Mouse (Mus musculus) forebrain, postnatal 0 days (tissue): ENCODE results near the gene Thop1. TPM values are rescaled to one million over a fixed set of nuclear protein-coding genes. Genes with fewer than 3 reads are reported as not detected.

Source experiments
- ATAC-seq: fragments of 200-750 bp; cut with Nextera tagmentation; 2 replicates; pipeline ENCODE4 v1.8.0; 2017; ENCODE audit warnings: mild to moderate bottlenecking, moderate library complexity
- DNase-seq: peaks from one replicate; pipeline ENCODE4 v3.0.0-alpha.2; 2015
- H3K27ac ChIP-seq: fragments of 300-500 bp; sonication (generic); 2 replicates; pipeline ENCODE4 v1.5.1; 2014; ENCODE audit warnings: low read depth, mild to moderate bottlenecking, antibody characterized with exemption, low read length, moderate library complexity, mixed read lengths
- H3K27me3 ChIP-seq: fragments of 300-500 bp; sonication (generic); 2 replicates; pipeline ENCODE4 v1.6.1; 2014; ENCODE audit warnings: mild to moderate bottlenecking, low read length, mixed read lengths; ENCODE audit not compliant: insufficient read depth
- H3K36me3 ChIP-seq: fragments of 300-500 bp; sonication (generic); 2 replicates; pipeline ENCODE4 v1.6.1; 2014; ENCODE audit warnings: mild to moderate bottlenecking, moderate library complexity; ENCODE audit not compliant: insufficient read depth
- H3K4me1 ChIP-seq: fragments of 300-500 bp; sonication (generic); 2 replicates; pipeline ENCODE4 v1.6.1; 2014; ENCODE audit warnings: antibody characterized with exemption; ENCODE audit not compliant: insufficient read depth
- H3K4me2 ChIP-seq: fragments of 300-500 bp; sonication (generic); 2 replicates; pipeline ENCODE4 v1.6.1; 2014; ENCODE audit warnings: low read depth, mild to moderate bottlenecking, moderate library complexity
- H3K4me3 ChIP-seq: fragments of 300-500 bp; sonication (generic); 2 replicates; pipeline ENCODE4 v1.5.1; 2014; ENCODE audit warnings: low read depth, low read length, mixed read lengths
- H3K9ac ChIP-seq: fragments of 300-500 bp; sonication (generic); 2 replicates; pipeline ENCODE4 v1.6.1; 2014; ENCODE audit warnings: mild to moderate bottlenecking
- H3K9me3 ChIP-seq: fragments of 300-500 bp; sonication (generic); 2 replicates; pipeline ENCODE4 v1.6.1; 2016; ENCODE audit warnings: low read length
- CTCF ChIP-seq: sonication (generic); IDR thresholded peaks from 2 replicates; pipeline ENCODE4 v1.5.1; 2016; ENCODE audit warnings: antibody characterized with exemption, control low read depth, low read depth
- WGBS: fragments of 180-500 bp; shearing (Covaris S2); extraction: QIAGEN DNeasy Blood & Tissue Kit; methylation state at CpG from one replicate; pipeline ENCODE4 v1.1.7; 2014; 5-methylcytosine and 5-hydroxymethylcytosine counted together
- polyA plus RNA-seq: library from polyadenylated mRNA; unstranded; fragments of >200 nt; fragmentation: Nextera tagmentation; extraction: Ambion mirVana; gene quantifications from 2 replicates; pipeline ENCODE4 v1.2.1, GENCODE M21; 2015
- total RNA-seq: library from RNA; depleted of rRNA; stranded (reverse); fragments of >200 nt; gene quantifications from 2 replicates; pipeline ENCODE4 v1.2.3, GENCODE M21; 2014; rRNA removed

The Thop1 gene
- total RNA-seq (69.0 and 74.6 TPM in 2 replicates), polyA plus RNA-seq (45.9 and 52.5 TPM in 2 replicates)

DNA sequence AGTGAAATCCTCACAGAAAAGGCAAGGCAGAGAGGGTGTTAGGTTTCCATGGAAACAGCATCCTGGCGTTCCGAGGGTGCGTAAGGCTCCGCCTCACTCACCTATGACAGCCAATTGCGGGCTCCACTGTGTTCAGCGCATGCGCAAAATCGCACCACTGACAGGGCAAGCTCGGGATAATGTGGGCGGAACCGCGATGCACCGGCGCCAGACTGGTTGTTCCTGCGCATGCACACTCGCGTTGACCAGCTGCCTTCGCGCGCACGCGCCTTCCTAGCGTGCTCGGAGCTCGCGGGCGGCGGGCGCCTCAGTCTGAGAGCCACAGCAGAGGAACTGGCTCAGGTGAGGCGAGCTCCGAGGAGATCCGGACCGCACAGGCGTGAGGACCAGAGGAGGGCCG, at the start of gene Thop1:
TSS of gene Thop1 (plus strand) at position 200 of the 400 bp plus-strand sequence.
- Histone ChIP-seq H3K27me3 (no peaks in the 10 kb centered on the region), H3K9me3 (no peaks in the 10 kb centered on the region), H3K9ac (peak within 1 kb of the TSS; percentile 83), H3K36me3 (peaks cover 26% of the 10 kb centered on the region), H3K27ac (peak within 1 kb of the TSS; percentile 75), H3K4me1 (peaks cover 11% of the 10 kb centered on the region; the same call in 1 of the 2 replicates), H3K4me3 (peak within 1 kb of the TSS; percentile 88), H3K4me2 (peak within 1 kb of the TSS; percentile 73)
- ATAC-seq (peak; percentile 98), DNase-seq (peak; percentile 100)
- WGBS = under 1% methylated on average over 35 of the region's 35 CpGs
- no peak for TF ChIP-seq CTCF

DNA sequence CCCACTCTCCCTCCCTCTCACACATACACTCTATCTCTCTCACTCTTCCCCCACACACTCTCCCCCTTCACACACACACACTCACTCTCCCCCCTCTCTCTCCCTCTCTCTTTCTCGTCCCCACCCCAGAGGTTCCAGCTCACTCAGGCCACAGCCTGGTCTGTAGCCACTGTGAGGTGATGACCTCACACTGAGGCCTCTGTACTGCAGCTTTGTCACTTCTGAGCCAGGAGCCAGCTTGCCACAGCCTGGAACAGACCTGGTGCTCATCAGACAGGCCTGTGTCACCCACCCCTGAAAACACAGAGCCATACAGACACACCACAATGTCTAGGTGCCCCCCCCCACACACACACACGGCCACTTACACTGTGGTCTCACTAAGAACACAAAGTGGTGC, 49.6 kb upstream of the Thop1 start:
- Histone ChIP-seq H3K4me1 (no peaks in the 10 kb centered on the region; the same call in 1 of the 2 replicates), H3K4me3 (no peak overlapping the region), H3K36me3 (peaks cover 4% of the 10 kb centered on the region; the same call in 1 of the 2 replicates), H3K9me3 (no peaks in the 10 kb centered on the region), H3K4me2 (no peak overlapping the region), H3K27ac (no peak overlapping the region), H3K9ac (no peak overlapping the region), H3K27me3 (no peaks in the 10 kb centered on the region; the same call in 1 of the 2 replicates)
- no peak for DNase-seq
- TF ChIP-seq CTCF = no peak
- 62% methylated on average over 2 of the region's 2 CpGs for WGBS
- no peak for ATAC-seq

DNA sequence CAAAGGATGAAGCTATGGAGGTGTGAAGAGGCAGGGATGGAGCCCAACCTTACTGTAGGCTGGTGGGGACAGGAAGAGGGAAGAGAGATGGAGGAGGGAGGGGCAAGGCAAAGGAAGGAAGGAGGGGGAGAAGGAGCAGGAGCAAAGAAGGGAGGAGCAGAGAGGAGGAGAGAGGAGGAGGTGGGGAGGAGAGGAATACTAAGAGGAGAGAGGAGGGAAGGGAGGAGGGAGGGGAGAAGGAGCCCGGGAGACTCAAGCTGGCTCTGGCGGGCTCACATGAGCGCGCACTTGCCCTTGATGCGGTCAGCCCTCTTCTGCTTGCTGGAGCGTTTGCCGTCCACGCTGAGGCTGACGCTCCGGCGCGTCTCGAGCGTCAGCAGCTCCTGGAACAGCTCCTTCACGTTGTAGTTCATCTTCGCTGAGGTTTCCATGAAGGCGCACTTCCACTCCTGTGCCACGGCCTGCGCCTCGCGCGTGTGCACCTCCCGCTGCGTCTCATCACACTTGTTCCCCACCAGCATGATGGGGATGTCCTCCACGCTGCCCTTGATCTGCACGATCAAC, 48.2 kb upstream of the Thop1 start:
- Histone ChIP-seq H3K27me3 (no peaks in the 10 kb centered on the region; the same call in 1 of the 2 replicates), H3K9ac (no peak overlapping the region), H3K9me3 (no peaks in the 10 kb centered on the region), H3K4me2 (peak overlapping the region; percentile 33), H3K4me1 (peaks cover 4% of the 10 kb centered on the region; the same call in 1 of the 2 replicates), H3K27ac (no peak overlapping the region; the same call in 1 of the 2 replicates), H3K36me3 (peaks cover 4% of the 10 kb centered on the region; the same call in 1 of the 2 replicates), H3K4me3 (0 out of 2 replicates have a peak overlapping the region, but pooled peaks have one; percentile 3)
- no peak for TF ChIP-seq CTCF
- 18% methylated on average over 26 of the region's 26 CpGs for WGBS
- ATAC-seq = peak; percentile 32; the same call in 1 of the 2 replicates
- DNase-seq = peak; percentile 41

DNA sequence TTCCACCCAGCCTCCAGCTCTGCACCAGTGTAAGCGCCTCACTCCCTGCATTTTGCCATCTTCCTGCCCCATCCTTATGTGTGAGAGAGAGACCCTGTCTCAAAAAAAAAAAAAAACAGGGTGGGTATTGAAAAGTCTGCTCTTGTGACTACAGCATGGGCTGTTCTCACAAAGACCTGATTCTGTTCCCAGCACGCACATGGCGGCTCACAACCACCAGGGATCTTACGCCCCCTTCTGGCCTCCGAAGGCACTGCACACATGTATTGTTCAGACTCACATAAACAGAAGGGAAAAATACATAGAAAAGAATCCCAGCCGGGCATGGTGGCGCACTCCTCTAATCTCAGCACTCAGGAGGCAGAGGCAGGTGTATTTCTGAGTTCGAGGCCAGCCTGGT, 47.1 kb upstream of the Thop1 start:
- Histone ChIP-seq H3K4me1 (peaks cover 4% of the 10 kb centered on the region; the same call in 1 of the 2 replicates), H3K9me3 (no peaks in the 10 kb centered on the region), H3K36me3 (peaks cover 4% of the 10 kb centered on the region; the same call in 1 of the 2 replicates), H3K27me3 (no peaks in the 10 kb centered on the region; the same call in 1 of the 2 replicates), H3K4me2 (no peak overlapping the region), H3K27ac (no peak overlapping the region), H3K9ac (no peak overlapping the region), H3K4me3 (no peak overlapping the region)
- ATAC-seq (no peak), DNase-seq (peak; percentile 21)
- TF ChIP-seq CTCF = peak; percentile 49
- 67% methylated on average over 8 of the region's 8 CpGs for WGBS

DNA sequence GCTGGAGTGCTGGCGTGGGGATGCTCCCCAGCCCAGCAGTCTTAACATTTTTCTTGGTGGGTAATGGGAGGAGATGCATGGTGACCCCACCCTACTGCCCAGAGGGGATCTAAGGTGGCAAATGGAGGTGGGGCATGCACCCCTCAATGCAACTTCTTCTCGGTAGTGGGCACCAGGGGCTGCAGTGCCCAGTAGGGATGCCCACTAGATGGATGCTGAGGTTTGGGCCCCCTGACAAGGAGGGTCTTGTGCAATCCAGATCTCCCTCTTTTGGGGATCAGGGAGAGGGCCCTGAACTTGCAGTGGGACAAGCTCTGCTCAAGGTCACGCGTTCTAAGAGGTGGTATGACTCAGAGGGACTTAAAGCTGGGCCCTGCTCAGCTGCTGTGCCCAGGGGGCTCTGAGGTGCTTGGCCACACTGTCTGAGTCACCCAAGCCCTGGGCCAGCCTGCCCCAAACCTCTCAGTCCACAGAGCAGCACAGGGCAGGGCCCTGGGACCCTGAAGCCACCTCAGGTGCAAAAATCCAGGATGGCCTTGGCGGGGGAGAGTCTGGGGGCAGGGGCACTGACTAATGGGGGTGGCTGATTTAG, 45.4 kb upstream of the Thop1 start:
- Histone ChIP-seq H3K9ac (peak overlapping the region; percentile 77), H3K36me3 (peaks cover 4% of the 10 kb centered on the region), H3K4me3 (peak overlapping the region; percentile 45), H3K4me2 (peak overlapping the region; percentile 93), H3K27me3 (no peaks in the 10 kb centered on the region; the same call in 1 of the 2 replicates), H3K27ac (0 out of 2 replicates have a peak overlapping the region, but pooled peaks have one; percentile 64), H3K9me3 (no peaks in the 10 kb centered on the region), H3K4me1 (peaks cover 4% of the 10 kb centered on the region; the same call in 1 of the 2 replicates)
- ATAC-seq (0 out of 2 replicates have a peak, but pooled peaks have one; percentile 1), DNase-seq (no peak)
- 80% methylated on average over 5 of the region's 5 CpGs for WGBS
- no peak for TF ChIP-seq CTCF

GRCm38 (mm10) chr10:81025047-81025621, 44.7 kb upstream of the Thop1 start:
- no peak for TF ChIP-seq CTCF
- Histone ChIP-seq H3K4me2 (peak overlapping the region; percentile 93), H3K9me3 (no peaks in the 10 kb centered on the region), H3K36me3 (peaks cover 7% of the 10 kb centered on the region), H3K4me1 (peaks cover 4% of the 10 kb centered on the region; the same call in 1 of the 2 replicates), H3K27me3 (no peaks in the 10 kb centered on the region; the same call in 1 of the 2 replicates), H3K9ac (peak overlapping the region; percentile 77), H3K4me3 (peak overlapping the region; percentile 45), H3K27ac (peak overlapping the region; percentile 64)
- no peak for DNase-seq
- WGBS = 3% methylated on average over 31 of the region's 43 CpGs
- ATAC-seq = peak; percentile 47
